Mouse (Mus musculus) G1E (cell line): ENCODE results near the gene Coro6.

ENCODE experiments used
- CTCF ChIP-seq: IDR thresholded peaks from 2 replicates; pipeline ENCODE4 v1.5.1; 2012; ENCODE audit warnings: low read depth, low read length, inconsistent platforms, mixed read lengths
- GATA1 ChIP-seq: IDR thresholded peaks from 2 replicates; pipeline ENCODE4 v1.6.1; 2012; ENCODE audit warnings: borderline replicate concordance, low read length, inconsistent platforms, mixed read lengths

- TF ChIP-seq CTCF: no peak
- no peak for TF ChIP-seq GATA1
Observed at GRCm38 (mm10) chr11:77499354-77499753, 37.1 kb downstream of the Coro6 start.
